Mouse (Mus musculus) stomach, embryonic 16.5 days (tissue): ENCODE measurements at regions not wholly inside any gene's neighbourhood (a gene's known extent, or its start where the extent isn't known, plus 50 kb on each side); places are given as distances from the start of the nearest gene placed in this dataset.
"Not testable (repeated sequence)": the region's sequence is repeated elsewhere in the genome, so short reads cannot be mapped to it uniquely, and the experiment has no call there.

ENCODE experiments used
- ATAC-seq: fragments of 200-750 bp; cut with Nextera tagmentation; 2 replicates; pipeline ENCODE4 v1.8.0; 2017; ENCODE audit warnings: moderate number of reproducible peaks, moderate TSS enrichment; ENCODE audit not compliant: insufficient read depth, low FRiP score
- H3K27ac ChIP-seq: fragments of 300-500 bp; sonication (generic); 2 replicates; pipeline ENCODE4 v1.5.1; 2014; ENCODE audit warnings: low read length
- H3K27me3 ChIP-seq: fragments of 300-500 bp; sonication (generic); 2 replicates; pipeline ENCODE4 v1.6.1; 2014; ENCODE audit warnings: low read length, control low read depth, mixed read lengths; ENCODE audit not compliant: control insufficient read depth, insufficient read depth
- H3K36me3 ChIP-seq: fragments of 300-500 bp; sonication (generic); 2 replicates; pipeline ENCODE4 v1.6.1; 2014; ENCODE audit warnings: low read length; ENCODE audit not compliant: control insufficient read depth, insufficient read depth
- H3K4me1 ChIP-seq: fragments of 300-500 bp; sonication (generic); 2 replicates; pipeline ENCODE4 v1.6.1; 2014; ENCODE audit warnings: low read length, control low read depth, mixed read lengths; ENCODE audit not compliant: control insufficient read depth, insufficient read depth
- H3K4me2 ChIP-seq: fragments of 300-500 bp; sonication (generic); 2 replicates; pipeline ENCODE4 v1.6.1; 2014; ENCODE audit warnings: low read depth, low read length, mixed read lengths
- H3K4me3 ChIP-seq: fragments of 300-500 bp; sonication (generic); replicated peaks from 2 replicates; pipeline ENCODE4 v1.5.1; 2014; ENCODE audit warnings: mild to moderate bottlenecking, low read length
- H3K9ac ChIP-seq: fragments of 300-500 bp; sonication (generic); 2 replicates; pipeline ENCODE4 v1.6.1; 2014; ENCODE audit warnings: low read length
- H3K9me3 ChIP-seq: fragments of 300-500 bp; sonication (generic); replicated peaks from 2 replicates; pipeline ENCODE4 v1.6.1; 2016; ENCODE audit warnings: low read length, control low read depth; ENCODE audit not compliant: control insufficient read depth
- WGBS: fragments of 180-500 bp; shearing (Covaris S2); extraction: QIAGEN DNeasy Blood & Tissue Kit; methylation state at CpG from one replicate; pipeline ENCODE4 v1.1.7; 2014; 5-methylcytosine and 5-hydroxymethylcytosine counted together

- H3K36me3 ChIP-seq: no peaks in the 10 kb centered on the region
- no peak overlapping the region for H3K4me3 ChIP-seq
- ATAC-seq: no peak
- H3K27ac ChIP-seq: no peak overlapping the region
- no peaks in the 10 kb centered on the region for H3K4me1 ChIP-seq
- peaks cover 7% of the 10 kb centered on the region; the same call in 1 of the 2 replicates for H3K9me3 ChIP-seq
- no peak overlapping the region for H3K9ac ChIP-seq
- no peak overlapping the region for H3K4me2 ChIP-seq
- no peaks in the 10 kb centered on the region for H3K27me3 ChIP-seq
Measured at GRCm38 (mm10) chr6:37779893-37780292, 90.7 kb upstream of the Trim24 start.

DNA sequence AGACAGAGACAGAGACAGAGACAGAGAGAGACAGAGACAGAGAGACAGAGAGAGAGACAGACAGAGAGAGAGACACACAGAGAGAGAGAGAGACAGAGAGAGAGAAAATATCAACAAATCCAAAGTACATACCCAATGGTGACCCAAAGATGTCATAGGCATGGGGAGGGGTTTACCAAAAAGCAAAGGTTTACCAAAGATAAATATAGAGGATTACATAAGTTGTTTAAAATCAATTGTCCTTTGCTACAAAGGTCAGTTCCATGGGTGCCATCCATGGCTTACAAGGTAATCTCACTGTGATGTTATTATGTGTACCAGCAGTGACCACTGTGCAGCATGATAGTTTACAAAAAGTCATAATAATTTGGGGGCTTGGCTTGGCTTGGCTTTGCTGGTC, 88.7 kb upstream of the Trim24 start:
- Histone ChIP-seq H3K27ac (no peak overlapping the region), H3K4me1 (no peaks in the 10 kb centered on the region), H3K9me3 (peaks cover 7% of the 10 kb centered on the region; the same call in 1 of the 2 replicates), H3K9ac (no peak overlapping the region), H3K4me2 (no peak overlapping the region), H3K4me3 (no peak overlapping the region), H3K27me3 (no peaks in the 10 kb centered on the region), H3K36me3 (no peaks in the 10 kb centered on the region)
- ATAC-seq: no peak

GRCm38 (mm10) chr6:37785280-37785679, 85.3 kb upstream of the Trim24 start:
- H3K36me3 ChIP-seq, H3K27me3 ChIP-seq, H3K4me2 ChIP-seq, H3K9ac ChIP-seq, H3K9me3 ChIP-seq, H3K27ac ChIP-seq, ATAC-seq, H3K4me3 ChIP-seq, H3K4me1 ChIP-seq: not testable (repeated sequence)
- WGBS: 86% methylated on average over 3 of the region's 3 CpGs

- peaks cover 7% of the 10 kb centered on the region; the same call in 1 of the 2 replicates for H3K9me3 ChIP-seq
- no peaks in the 10 kb centered on the region for H3K27me3 ChIP-seq
- no peak for ATAC-seq
- H3K4me1 ChIP-seq: no peaks in the 10 kb centered on the region
- H3K36me3 ChIP-seq: no peaks in the 10 kb centered on the region
- H3K4me2 ChIP-seq: no peak overlapping the region
- 87% methylated on average over 7 of the region's 7 CpGs for WGBS
- no peak overlapping the region for H3K4me3 ChIP-seq
- H3K9ac ChIP-seq: no peak overlapping the region
- no peak overlapping the region for H3K27ac ChIP-seq
Measured at GRCm38 (mm10) chr6:37785741-37786140, 84.9 kb upstream of the Trim24 start.

DNA sequence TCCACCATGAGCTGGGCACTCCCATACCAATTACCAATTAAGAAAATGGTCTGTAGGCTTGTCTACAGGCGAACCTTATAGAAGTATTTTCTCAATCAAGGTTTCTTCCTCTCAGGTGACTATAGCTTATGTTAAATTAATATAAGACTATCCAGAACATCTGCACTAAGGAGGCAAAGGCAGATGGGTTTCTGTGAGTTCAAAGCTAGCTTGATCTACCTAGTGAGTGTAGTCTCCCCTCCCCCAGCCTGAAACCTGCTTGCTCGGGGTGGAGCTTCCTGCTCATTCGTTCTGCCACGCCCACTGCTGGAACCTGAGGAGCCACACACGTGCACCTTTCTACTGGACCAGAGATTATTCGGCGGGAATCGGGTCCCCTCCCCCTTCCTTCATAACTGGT, 82.8 kb upstream of the Trim24 start:
- not testable (repeated sequence) for H3K9ac ChIP-seq, H3K36me3 ChIP-seq, H3K27me3 ChIP-seq, H3K9me3 ChIP-seq, H3K4me2 ChIP-seq, H3K4me3 ChIP-seq, ATAC-seq, H3K27ac ChIP-seq, H3K4me1 ChIP-seq
- 75% methylated on average over 4 of the region's 8 CpGs for whole genome bisulfite sequencing

DNA sequence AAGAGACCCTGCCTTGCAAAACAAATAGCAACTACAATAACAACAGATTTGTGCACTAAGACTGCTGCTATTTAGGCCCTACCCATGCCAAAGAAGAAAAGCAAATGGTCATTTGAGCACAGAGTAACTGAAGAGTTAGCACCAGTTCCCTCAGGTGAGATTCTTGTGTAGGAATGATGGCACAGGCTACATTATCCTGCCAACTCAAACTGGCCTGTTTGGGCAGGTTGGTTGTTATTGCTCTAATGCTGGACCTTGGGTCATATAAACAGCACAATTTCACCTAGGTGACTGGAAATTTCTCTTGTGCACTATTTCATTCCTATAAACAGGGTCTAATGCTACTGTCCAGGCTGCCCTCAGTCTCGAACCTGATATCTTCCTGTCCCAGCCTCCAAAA, 79.7 kb upstream of the Trim24 start:
- no peak overlapping the region for H3K4me2 ChIP-seq
- no peak overlapping the region for H3K27ac ChIP-seq
- H3K27me3 ChIP-seq: no peaks in the 10 kb centered on the region
- H3K4me3 ChIP-seq: no peak overlapping the region
- no peak overlapping the region for H3K9ac ChIP-seq
- H3K9me3 ChIP-seq: 0 out of 2 replicates have a peak, but pooled peaks cover 2% of the 10 kb centered on the region
- no peak for ATAC-seq
- H3K4me1 ChIP-seq: no peaks in the 10 kb centered on the region
- no peaks in the 10 kb centered on the region for H3K36me3 ChIP-seq
- whole genome bisulfite sequencing: 85% methylated on average over 1 of the region's 1 CpGs

DNA sequence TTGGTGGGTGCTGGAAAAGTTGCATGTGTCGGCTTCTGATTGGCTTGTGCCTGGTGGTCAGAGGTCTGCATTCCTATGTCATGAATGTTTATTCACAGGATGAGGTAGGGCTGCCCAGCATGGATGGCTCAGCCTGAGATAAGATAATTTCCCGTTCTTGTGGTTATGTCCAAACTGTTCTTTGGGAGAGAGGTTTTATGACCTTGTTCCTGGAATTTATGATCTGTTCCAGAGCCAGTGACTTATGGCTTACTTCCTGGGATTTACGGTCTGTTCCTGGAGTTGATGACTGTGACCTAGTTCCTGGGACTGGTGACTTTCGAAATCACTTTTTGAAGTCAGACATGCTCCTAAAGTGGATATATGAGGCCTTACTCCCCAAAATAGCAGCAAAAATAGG, 76.4 kb upstream of the Trim24 start:
- H3K27ac ChIP-seq: no peak overlapping the region
- ATAC-seq: no peak
- 66% methylated on average over 4 of the region's 4 CpGs for WGBS

DNA sequence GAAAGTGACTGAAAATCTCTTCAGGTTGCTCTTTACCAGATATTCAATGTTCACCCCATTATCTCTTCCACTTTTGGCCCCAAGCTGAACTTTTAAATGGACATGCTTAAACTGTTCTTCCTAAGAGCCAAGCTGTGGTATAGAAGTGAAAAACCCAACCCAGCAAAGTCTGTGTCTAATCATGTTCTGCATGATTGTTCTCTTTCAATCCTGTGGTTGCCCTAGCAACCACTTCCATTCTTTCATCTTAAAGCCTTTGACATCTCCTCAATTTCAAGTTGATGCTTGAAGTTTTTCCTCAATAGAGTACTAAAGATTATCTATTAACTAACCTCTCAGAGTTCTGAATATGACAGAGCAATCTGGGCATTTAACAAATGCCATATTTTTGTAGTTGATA, 75.6 kb upstream of the Trim24 start:
- H3K4me1 ChIP-seq: no peaks in the 10 kb centered on the region
- no peak overlapping the region for H3K9ac ChIP-seq
- H3K27ac ChIP-seq: no peak overlapping the region
- no peak overlapping the region for H3K4me2 ChIP-seq
- 0 out of 2 replicates have a peak, but pooled peaks cover 4% of the 10 kb centered on the region for H3K9me3 ChIP-seq
- no peaks in the 10 kb centered on the region for H3K27me3 ChIP-seq
- no peak overlapping the region for H3K4me3 ChIP-seq
- no peak for ATAC-seq
- no peaks in the 10 kb centered on the region for H3K36me3 ChIP-seq

More for the DNA sequence above, 76.4 kb upstream of the Trim24 start:
- H3K9me3 ChIP-seq: 0 out of 2 replicates have a peak, but pooled peaks cover 4% of the 10 kb centered on the region
- no peak overlapping the region for H3K4me3 ChIP-seq
- H3K27me3 ChIP-seq: no peaks in the 10 kb centered on the region
- H3K4me1 ChIP-seq: no peaks in the 10 kb centered on the region
- no peaks in the 10 kb centered on the region for H3K36me3 ChIP-seq
- H3K4me2 ChIP-seq: no peak overlapping the region
- H3K9ac ChIP-seq: no peak overlapping the region

DNA sequence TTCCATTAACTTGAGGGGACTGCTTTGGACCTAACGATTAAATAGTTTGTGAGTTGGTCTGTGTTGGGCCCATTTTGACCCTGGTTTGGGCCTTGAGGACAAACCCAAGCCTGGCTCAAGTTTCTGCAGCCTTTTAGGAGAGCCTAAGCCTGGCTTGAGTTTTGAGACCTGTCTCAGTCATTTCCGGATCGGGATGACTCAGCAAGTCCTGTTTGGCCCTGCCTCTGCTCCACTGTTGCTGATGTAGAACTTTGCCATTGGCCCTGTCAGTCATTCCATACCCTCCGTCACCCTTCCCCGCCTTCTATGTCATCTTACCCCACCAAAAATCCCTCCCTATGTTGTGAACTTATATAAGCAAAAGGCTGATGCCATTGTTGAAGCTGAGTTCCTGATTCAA, 67.4 kb upstream of the Trim24 start:
- Histone ChIP-seq H3K4me2 (no peak overlapping the region), H3K9ac (no peak overlapping the region), H3K4me1 (no peaks in the 10 kb centered on the region), H3K4me3 (no peak overlapping the region), H3K27ac (no peak overlapping the region), H3K27me3 (no peaks in the 10 kb centered on the region), H3K36me3 (no peaks in the 10 kb centered on the region), H3K9me3 (no peaks in the 10 kb centered on the region)
- ATAC-seq: no peak
- 88% methylated on average over 5 of the region's 5 CpGs for WGBS

GRCm38 (mm10) chr6:37805896-37806295, 64.7 kb upstream of the Trim24 start:
- not testable (repeated sequence) for H3K27ac ChIP-seq, H3K4me2 ChIP-seq, H3K27me3 ChIP-seq, H3K36me3 ChIP-seq, ATAC-seq, H3K4me1 ChIP-seq, H3K4me3 ChIP-seq, H3K9ac ChIP-seq, H3K9me3 ChIP-seq
- WGBS: 93% methylated on average over 24 of the region's 24 CpGs
